In the genomic region with DNA sequence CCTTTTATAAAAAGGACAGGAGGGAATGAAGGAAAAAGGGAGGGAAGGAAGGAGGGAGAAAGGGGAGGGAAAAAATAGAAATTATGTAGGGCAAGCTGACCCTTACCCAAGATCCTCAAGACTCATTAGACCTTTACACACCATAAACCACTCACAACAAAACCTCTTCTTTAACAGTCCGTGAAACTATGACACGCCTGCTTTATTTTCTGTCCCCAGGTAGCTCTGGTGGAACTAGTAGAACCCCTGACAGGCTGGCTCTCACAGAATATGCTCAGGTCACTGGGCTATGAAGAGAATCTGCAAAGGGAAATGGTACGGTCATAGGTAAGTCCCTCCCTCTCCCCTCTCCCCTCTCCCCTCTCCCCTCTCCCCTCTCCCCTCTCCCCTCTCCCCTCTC, we compare ENCODE assay signal across 21 mouse cellular contexts.
DNase-seq lines count a peak whose midpoint lies in the region; ATAC-seq and TF ChIP-seq lines count a peak whose summit lies in the region.
"Had no signal": no experiment of that assay in that cellular context is flagged by ENCODE, and none has a peak within 500 bp of the region (broad histone marks: within the 10 kb centered on the region; RNA-seq: fewer than 3 reads in every experiment).

No protein-coding gene starts in this region.

- no peaks in the 10 kb centered on the region for H3K9me3 ChIP-seq in kidney, embryonic 14.5 days (ENCODE audit: control insufficient read depth, low read length)
- no peaks in the 10 kb centered on the region for H3K9me3 ChIP-seq in kidney, embryonic 15.5 days (replicated peaks)
- no peaks in the 10 kb centered on the region for H3K9me3 ChIP-seq in kidney, embryonic 16.5 days (ENCODE audit: low read length)
- H3K9me3 ChIP-seq: G1E had no signal

- no peak overlapping the region for H3K4me3 ChIP-seq in kidney, embryonic 14.5 days (ENCODE audit: low read length)
- H3K4me3 ChIP-seq in kidney, adult 2 months (ENCODE audit: insufficient read depth, low read depth, low read length) = no peak overlapping the region
- no peak overlapping the region for H3K4me3 ChIP-seq in kidney, embryonic 15.5 days (replicated peaks)
- no peak overlapping the region for H3K4me3 ChIP-seq in kidney, embryonic 16.5 days (ENCODE audit: low read length)

- no peak for DNase-seq in kidney, adult 2 months
- DNase-seq in kidney, adult 18-20 months = no peak
- no peak for DNase-seq in kidney, adult 8-10 months
- DNase-seq: adrenal gland, adult 2 months; adrenal gland, adult 8-10 months; adrenal gland, postnatal 10 days; adrenal gland, postnatal 14 days; adrenal gland, postnatal 25 days; adrenal gland, postnatal 36 days; B cell, adult 2 months; cerebellum, adult 11 months; cerebellum, adult 11-12 months; cerebellum, adult 18-20 months had no signal

- H3K4me2 ChIP-seq in kidney, embryonic 14.5 days (replicated peaks; ENCODE audit: low read depth, low read length) = no peak overlapping the region
- H3K4me2 ChIP-seq in kidney, embryonic 15.5 days = no peak overlapping the region
- no peak overlapping the region for H3K4me2 ChIP-seq in kidney, embryonic 16.5 days (replicated peaks; ENCODE audit: low read depth, low read length)

- no peaks in the 10 kb centered on the region for H3K36me3 ChIP-seq in kidney, embryonic 14.5 days (ENCODE audit: control insufficient read depth, insufficient read depth, low read length)
- H3K36me3 ChIP-seq in kidney, adult 2 months (ENCODE audit: control insufficient read depth, insufficient read depth, low read length) = no peaks in the 10 kb centered on the region
- H3K36me3 ChIP-seq in kidney, embryonic 15.5 days = no peaks in the 10 kb centered on the region
- no peaks in the 10 kb centered on the region for H3K36me3 ChIP-seq in kidney, embryonic 16.5 days (ENCODE audit: insufficient read depth, low read length)
- H3K36me3 ChIP-seq: G1E had no signal

- H3K4me1 ChIP-seq in kidney, embryonic 14.5 days (ENCODE audit: control insufficient read depth, insufficient read depth, low read length) = no peaks in the 10 kb centered on the region
- no peaks in the 10 kb centered on the region for H3K4me1 ChIP-seq in kidney, adult 2 months (ENCODE audit: control insufficient read depth, insufficient read depth, low read length)
- 0 out of 2 replicates have a peak, but pooled peaks cover 4% of the 10 kb centered on the region for H3K4me1 ChIP-seq in kidney, embryonic 15.5 days
- H3K4me1 ChIP-seq in kidney, embryonic 16.5 days (ENCODE audit: insufficient read depth, low read length) = no peaks in the 10 kb centered on the region

- H3K9ac ChIP-seq in kidney, embryonic 14.5 days (ENCODE audit: low read depth, low read length) = no peak overlapping the region
- H3K9ac ChIP-seq in kidney, embryonic 15.5 days = no peak overlapping the region
- no peak overlapping the region for H3K9ac ChIP-seq in kidney, embryonic 16.5 days (replicated peaks; ENCODE audit: low read length)

- no peak for TF ChIP-seq CTCF in kidney, adult 2 months (conservative IDR thresholded peaks at IDR 0.05; ENCODE audit: insufficient read depth, insufficient read length, low read depth, low read length)

- no peaks in the 10 kb centered on the region for H3K27me3 ChIP-seq in kidney, embryonic 14.5 days (ENCODE audit: control insufficient read depth, insufficient read depth, low read length)
- no peaks in the 10 kb centered on the region for H3K27me3 ChIP-seq in kidney, adult 2 months (replicated peaks; ENCODE audit: control insufficient read depth, insufficient read depth, low read length)
- 0 out of 2 replicates have a peak, but pooled peaks cover 3% of the 10 kb centered on the region for H3K27me3 ChIP-seq in kidney, embryonic 15.5 days
- no peaks in the 10 kb centered on the region for H3K27me3 ChIP-seq in kidney, embryonic 16.5 days (ENCODE audit: insufficient read depth, low read length)
- H3K27me3 ChIP-seq: CH12.LX, Patski had no signal

- ATAC-seq in kidney, embryonic 14.5 days (ENCODE audit: low FRiP score, low TSS enrichment) = peak; percentile 73; the same call in 1 of the 2 replicates
- ATAC-seq in kidney, embryonic 15.5 days (replicated peaks; ENCODE audit: low FRiP score) = peak; percentile 52
- ATAC-seq in kidney, embryonic 16.5 days (ENCODE audit: low FRiP score, low TSS enrichment) = peak; percentile 77
- ATAC-seq: activated CD4-positive, CD25-positive, alpha-beta regulatory T cell, adult 4 months; CD4-positive, CD25-positive, alpha-beta regulatory T cell, adult 4 months; Patski had no signal

- WGBS in kidney, embryonic 14.5 days = 39% methylated on average over 3 of the region's 3 CpGs
- 41% methylated on average over 3 of the region's 3 CpGs for WGBS in kidney, adult 2 months
- WGBS in kidney, embryonic 15.5 days = 38% methylated on average over 3 of the region's 3 CpGs
- 36% methylated on average over 3 of the region's 3 CpGs for WGBS in kidney, embryonic 16.5 days

- no peak overlapping the region for H3K27ac ChIP-seq in kidney, embryonic 14.5 days (ENCODE audit: low read depth, low read length)
- no peak overlapping the region for H3K27ac ChIP-seq in kidney, adult 2 months (ENCODE audit: insufficient read depth, low read depth, low read length)
- no peak overlapping the region for H3K27ac ChIP-seq in kidney, embryonic 15.5 days
- H3K27ac ChIP-seq in kidney, embryonic 16.5 days (ENCODE audit: low read length) = no peak overlapping the region

- no peak for TF ChIP-seq POLR2A in kidney, adult 2 months (IDR thresholded peaks at IDR 0.05; ENCODE audit: low read depth, low read length)
